Mouse (Mus musculus) layer of hippocampus, postnatal 36 days (tissue): ENCODE results near the gene Ackr2. TPM values are rescaled to one million over a fixed set of nuclear protein-coding genes. Genes with fewer than 3 reads are reported as not detected.

Source experiments
- total RNA-seq, 2 experiments: library from RNA; stranded (reverse); gene quantifications; 2 replicates each; pipeline ENCODE4 v1.2.3; 2021

Gene Ackr2
- total RNA-seq, 2 experiments from 2014 or later: 1.3 to 1.5 TPM

Other genes with a start within 250 kb of the Ackr2 start
- 10 to 100 TPM; 31.7 to 31.8 TPM for gene Sec22c, start 192.9 kb upstream of the Ackr2 start, total RNA-seq
- gene Ss18l2, start 188.0 kb upstream of the Ackr2 start, total RNA-seq: 10 to 100 TPM; 73.2 to 84.3 TPM
- 100 to 1,000 TPM in 1 of 2 experiments, 10 to 100 TPM in 1; 99.0 to 145 TPM for gene Nktr, start 179.2 kb upstream of the Ackr2 start, total RNA-seq
- gene Zfp651, start 139.0 kb upstream of the Ackr2 start, total RNA-seq: 100 to 1,000 TPM; 105 to 106 TPM
- gene Klhl40, start 120.7 kb upstream of the Ackr2 start, total RNA-seq: 1 to 10 TPM; 2.8 to 3.5 TPM
- gene Hhatl, start 105.8 kb upstream of the Ackr2 start, total RNA-seq: 10 to 100 TPM; 14.6 to 15.9 TPM
- 1 to 10 TPM; 7.5 to 9.7 TPM for gene Ccdc13, start 58.9 kb upstream of the Ackr2 start, total RNA-seq
- 10 to 100 TPM; 90.4 to 93.2 TPM for gene Higd1a, start 40.0 kb upstream of the Ackr2 start, total RNA-seq
- not detected for gene Cyp8b1, start 17.9 kb downstream of the Ackr2 start, total RNA-seq
- 1 to 10 TPM; 5.8 to 6.8 TPM for gene Fam198a, start 52.6 kb downstream of the Ackr2 start, total RNA-seq
- 10 to 100 TPM; 41.2 to 44.0 TPM for gene Pomgnt2, start 98.8 kb downstream of the Ackr2 start, total RNA-seq
- 100 to 1,000 TPM; 105 to 113 TPM for gene Snrk, start 218.9 kb downstream of the Ackr2 start, total RNA-seq